Mouse (Mus musculus): Measurements from ENCODE around the gene Pdha2. TPM values are rescaled to one million over a fixed set of nuclear protein-coding genes. Genes with fewer than 3 reads are reported as not detected.

Gene Pdha2
- total RNA-seq, 2 experiments from 2014 or later: not detected

GRCm38 (mm10) chr3:141197308-141197861 is 14.8 kb downstream of the Pdha2 start:
- Histone ChIP-seq H3K4me3 (no peak overlapping the region), H3K27ac (no peak overlapping the region)
- intact Hi-C loops (cut with DNase I): no loop called here
- no peak for TF ChIP-seq CTCF (IDR thresholded peaks at IDR 0.05)
- no peak for DNase-seq

GRCm38 (mm10) chr3:141191653-141192052 is 20.5 kb downstream of the Pdha2 start:
- H3K27ac ChIP-seq: no peak overlapping the region
- DNase-seq: no peak
- TF ChIP-seq CTCF (IDR thresholded peaks at IDR 0.05): no peak
- intact Hi-C loops (cut with DNase I): no loop called here
- no peak overlapping the region for H3K4me3 ChIP-seq

GRCm38 (mm10) chr3:141190429-141190828 is 21.7 kb downstream of the Pdha2 start:
- Histone ChIP-seq H3K4me3 (no peak overlapping the region), H3K27ac (no peak overlapping the region)
- no peak for TF ChIP-seq CTCF (IDR thresholded peaks at IDR 0.05)
- no peak for DNase-seq
- intact Hi-C loops (cut with DNase I): no loop called here

DNA sequence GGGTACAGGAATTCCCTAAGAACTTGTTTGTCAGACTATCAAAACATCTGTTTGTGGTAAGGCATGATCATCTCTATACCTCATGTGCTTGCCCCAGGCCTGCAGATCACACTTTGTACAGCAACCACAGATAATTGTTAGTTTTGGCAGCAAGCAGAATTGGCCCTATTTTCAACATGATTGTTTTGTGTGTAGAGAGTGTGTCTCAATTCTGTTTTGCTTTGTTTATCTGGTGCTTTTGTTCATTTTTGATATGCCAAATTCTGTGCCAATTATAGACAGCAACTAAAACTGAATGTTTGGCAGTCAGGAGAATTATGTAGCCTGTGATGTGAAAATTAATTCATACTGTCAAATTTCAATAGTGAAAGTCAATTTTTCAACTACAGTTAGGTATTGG is 51.2 kb downstream of the Pdha2 start:
- no peak overlapping the region for H3K4me3 ChIP-seq
- H3K27ac ChIP-seq: no peak overlapping the region
- intact Hi-C loops (cut with DNase I): no loop called here
- DNase-seq: no peak
- TF ChIP-seq CTCF (IDR thresholded peaks at IDR 0.05): no peak
